Mouse (Mus musculus) heart, adult 2 months (tissue): ENCODE data around the gene Bach2. TPM values are rescaled to one million over a fixed set of nuclear protein-coding genes. Genes with fewer than 3 reads are reported as not detected.

Experiments used
- DNase-seq, 2 experiments: peaks; one replicate each; pipeline ENCODE4 v3.0.0; 2021
- H3K27ac ChIP-seq: fragments of 200-600 bp; 2 replicates; pipeline ENCODE4 v1.8.1; 2022
- H3K27me3 ChIP-seq: fragments of 200-500 bp; 2 replicates; pipeline ENCODE4 v1.6.1; 2012; ENCODE audit warnings: mild to moderate bottlenecking, low read length, inconsistent platforms, mixed read lengths; ENCODE audit not compliant: control insufficient read depth, insufficient read depth
- H3K36me3 ChIP-seq: fragments of 200-500 bp; 2 replicates; pipeline ENCODE4 v1.6.1; 2012; ENCODE audit warnings: low read length, inconsistent platforms; ENCODE audit not compliant: control insufficient read depth, insufficient read depth
- H3K4me1 ChIP-seq: fragments of 200-500 bp; 2 replicates; pipeline ENCODE4 v1.6.1; 2011; ENCODE audit warnings: low read length; ENCODE audit not compliant: control insufficient read depth, insufficient read depth
- H3K4me3 ChIP-seq: fragments of 200-600 bp; 2 replicates; pipeline ENCODE4 v1.8.1; 2022
- H3K79me2 ChIP-seq: fragments of 200-500 bp; replicated peaks from 2 replicates; pipeline ENCODE4 v1.6.1; 2012; ENCODE audit warnings: mild to moderate bottlenecking, inconsistent platforms, low read length, moderate library complexity, mixed read lengths; ENCODE audit not compliant: control insufficient read depth, insufficient read depth
- H3K9ac ChIP-seq: fragments of 200-500 bp; 2 replicates; pipeline ENCODE4 v1.6.1; 2012; ENCODE audit warnings: low read depth, mild to moderate bottlenecking, control low read depth, inconsistent platforms, low read length, mixed read lengths
- CTCF ChIP-seq: fragments of 200-600 bp; IDR thresholded peaks from 2 replicates; pipeline ENCODE4 v1.8.1; 2022; ENCODE audit warnings: antibody characterized with exemption, mild to moderate bottlenecking, moderate library complexity
- EP300 ChIP-seq: fragments of 200-500 bp; IDR thresholded peaks from 2 replicates; pipeline ENCODE4 v1.6.1; 2011; ENCODE audit warnings: low read depth, low read length, control low read depth; ENCODE audit not compliant: insufficient read depth
- POLR2A ChIP-seq: fragments of 200-500 bp; IDR thresholded peaks from 2 replicates; pipeline ENCODE4 v1.6.1; 2011; ENCODE audit warnings: mild to moderate bottlenecking, low read depth, low read length, control low read depth; ENCODE audit not compliant: insufficient read depth
- WGBS: fragments of 180-500 bp; shearing (Covaris S2); methylation state at CpG from one replicate; pipeline ENCODE4 v1.1.7; 2018; 5-methylcytosine and 5-hydroxymethylcytosine counted together
- intact Hi-C: fragments of 180-260 bp; cut with DNase I; formaldehyde crosslinking; loops from one replicate; pipeline ENCODE4 v1.15.1; 2025
- polyA plus RNA-seq: library from polyadenylated mRNA; depleted of rRNA; stranded (reverse); fragments of >200 nt; gene quantifications from 2 replicates; pipeline ENCODE4 v1.2.3, GENCODE M21; 2012
- total RNA-seq, 2 experiments: library from RNA; stranded (reverse); gene quantifications; 2 replicates each; pipeline ENCODE4 v1.2.3; 2021

Bach2 gene
- total and polyA plus RNA-seq, 3 experiments, result 2.4 to 4.2 (median 3.9) TPM

- Histone ChIP-seq H3K36me3 (no peaks in the 10 kb centered on the region), H3K27ac (no peak overlapping the region), H3K9ac (no peak overlapping the region), H3K79me2 (no peaks in the 10 kb centered on the region), H3K4me1 (peaks cover 2% of the 10 kb centered on the region; the same call in 1 of the 2 replicates), H3K4me3 (no peak overlapping the region), H3K27me3 (no peaks in the 10 kb centered on the region)
- TF ChIP-seq POLR2A (no peak), CTCF (no peak), EP300 (no peak)
- DNase-seq, result no peak
- WGBS, result 88% methylated on average over 9 of the region's 9 CpGs
- intact Hi-C loops, result no loop called here
Observed at GRCm38 (mm10) chr4:32428738-32429137, 190.1 kb downstream of the Bach2 start.

GRCm38 (mm10) chr4:32430136-32430535, 191.5 kb downstream of the Bach2 start:
- Histone ChIP-seq H3K9ac (no peak overlapping the region), H3K79me2 (no peaks in the 10 kb centered on the region), H3K27ac (no peak overlapping the region), H3K27me3 (no peaks in the 10 kb centered on the region), H3K36me3 (no peaks in the 10 kb centered on the region), H3K4me3 (no peak overlapping the region), H3K4me1 (peaks cover 2% of the 10 kb centered on the region; the same call in 1 of the 2 replicates)
- TF ChIP-seq POLR2A, result no peak
- TF ChIP-seq CTCF, result no peak
- TF ChIP-seq EP300, result no peak
- WGBS, result 83% methylated on average over 11 of the region's 11 CpGs
- intact Hi-C loops, result no loop called here
- DNase-seq, result no peak

- Histone ChIP-seq H3K4me1 (peaks cover 2% of the 10 kb centered on the region; the same call in 1 of the 2 replicates), H3K79me2 (no peaks in the 10 kb centered on the region), H3K4me3 (no peak overlapping the region), H3K36me3 (no peaks in the 10 kb centered on the region), H3K9ac (no peak overlapping the region), H3K27ac (no peak overlapping the region), H3K27me3 (no peaks in the 10 kb centered on the region)
- intact Hi-C loops, result no loop called here
- TF ChIP-seq POLR2A (no peak), EP300 (no peak), CTCF (no peak)
- no peak for DNase-seq
- 30% methylated on average over 7 of the region's 7 CpGs for WGBS
Observed at GRCm38 (mm10) chr4:32430981-32431380, 192.4 kb downstream of the Bach2 start.

- DNase-seq, result no peak
- intact Hi-C loops, result no loop called here
- H3K36me3 ChIP-seq, result no peaks in the 10 kb centered on the region
- no peak overlapping the region for H3K27ac ChIP-seq
- no peak overlapping the region for H3K4me3 ChIP-seq
- no peak overlapping the region for H3K9ac ChIP-seq
- TF ChIP-seq CTCF (no peak), POLR2A (no peak), EP300 (no peak)
- no peaks in the 10 kb centered on the region for H3K79me2 ChIP-seq
- no peaks in the 10 kb centered on the region for H3K27me3 ChIP-seq
- WGBS, result 46% methylated on average over 10 of the region's 10 CpGs
- peaks cover 2% of the 10 kb centered on the region; the same call in 1 of the 2 replicates for H3K4me1 ChIP-seq
Observed at GRCm38 (mm10) chr4:32432271-32432781, 193.7 kb downstream of the Bach2 start.

GRCm38 (mm10) chr4:32432945-32433344, 194.3 kb downstream of the Bach2 start:
- Histone ChIP-seq H3K9ac (no peak overlapping the region), H3K4me1 (peaks cover 2% of the 10 kb centered on the region; the same call in 1 of the 2 replicates), H3K27me3 (no peaks in the 10 kb centered on the region), H3K4me3 (no peak overlapping the region), H3K27ac (no peak overlapping the region), H3K79me2 (no peaks in the 10 kb centered on the region), H3K36me3 (no peaks in the 10 kb centered on the region)
- intact Hi-C loops, result no loop called here
- no peak for DNase-seq
- TF ChIP-seq CTCF, result no peak
- no peak for TF ChIP-seq POLR2A
- TF ChIP-seq EP300, result no peak
- 74% methylated on average over 6 of the region's 6 CpGs for WGBS

- no peak overlapping the region for H3K4me3 ChIP-seq
- H3K79me2 ChIP-seq, result no peaks in the 10 kb centered on the region
- H3K36me3 ChIP-seq, result no peaks in the 10 kb centered on the region
- peaks cover 2% of the 10 kb centered on the region; the same call in 1 of the 2 replicates for H3K4me1 ChIP-seq
- DNase-seq, result no peak
- H3K27me3 ChIP-seq, result no peaks in the 10 kb centered on the region
- intact Hi-C loops, result no loop called here
- WGBS, result 33% methylated on average over 1 of the region's 1 CpGs
- no peak overlapping the region for H3K27ac ChIP-seq
- TF ChIP-seq CTCF, result no peak
- no peak overlapping the region for H3K9ac ChIP-seq
Observed at GRCm38 (mm10) chr4:32434612-32435011, 196.0 kb downstream of the Bach2 start.
